Mouse (Mus musculus) small intestine, adult 2 months (tissue): Measurements from ENCODE around the gene Abtb2.

Experiments used
- CTCF ChIP-seq: fragments of 200-500 bp; IDR thresholded peaks from 2 replicates; pipeline ENCODE4 v1.5.1; 2012; ENCODE audit warnings: low read depth, mild to moderate bottlenecking, control low read depth, inconsistent platforms, low read length, moderate library complexity, mixed read lengths; ENCODE audit not compliant: insufficient replicate concordance, insufficient read length; ENCODE audit errors: extremely low read depth
- POLR2A ChIP-seq: fragments of 200-500 bp; IDR thresholded peaks from 2 replicates; pipeline ENCODE4 v1.6.1; 2012; ENCODE audit warnings: low read depth, mild to moderate bottlenecking, control low read depth, inconsistent platforms, low read length, moderate library complexity

- TF ChIP-seq CTCF (no peak; the same call in 1 of the 2 replicates), POLR2A (peak; percentile 97)
These were observed at the start of gene Abtb2 for GRCm38 (mm10) chr2:103565732-103566422.
